Mouse (Mus musculus) monocyte, adult 59 days (primary cell): Measurements from ENCODE around the gene Blzf1. TPM values are rescaled to one million over a fixed set of nuclear protein-coding genes. Genes with fewer than 3 reads are reported as not detected.

Source experiments
- total RNA-seq, 2 experiments: library from RNA; stranded (reverse); gene quantifications; one replicate each; pipeline ENCODE4 v1.2.4; 2023

Blzf1 gene
- 10 to 100 TPM; 15.6 to 17.5 TPM for total RNA-seq

DNA sequence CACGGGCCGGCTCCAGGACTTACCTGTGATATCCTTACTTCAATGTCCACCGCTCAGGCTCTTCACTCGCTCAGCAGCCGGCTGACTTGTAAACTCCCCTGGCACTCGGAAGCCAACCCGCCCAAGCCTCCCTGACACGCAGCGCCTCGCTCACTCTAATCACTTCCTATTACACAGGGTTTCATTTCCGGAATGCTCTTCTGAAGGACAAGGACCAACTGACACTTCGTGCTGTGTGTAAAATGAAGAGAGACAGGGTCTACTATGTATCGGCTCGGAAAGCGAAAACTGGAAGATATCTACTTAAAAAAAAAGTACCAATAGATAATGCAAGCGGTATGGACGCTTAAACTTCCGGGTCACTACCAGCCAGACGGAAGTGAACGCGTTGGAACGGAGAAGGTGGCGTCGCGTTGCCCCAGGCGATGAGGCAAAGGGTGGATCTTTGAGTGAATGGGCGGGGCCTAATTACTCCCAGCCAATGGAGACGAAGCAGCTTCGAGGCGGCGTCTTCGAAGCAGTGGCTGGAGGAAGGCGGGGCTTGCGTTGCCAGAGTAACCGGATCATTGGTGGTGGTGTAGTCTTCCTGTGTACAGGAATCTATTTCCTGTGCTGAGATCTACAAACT is at the start of gene Blzf1:
Gene Blzf1, minus strand, starts transcription at position 366 of the 628 bp plus-strand sequence.

DNA sequence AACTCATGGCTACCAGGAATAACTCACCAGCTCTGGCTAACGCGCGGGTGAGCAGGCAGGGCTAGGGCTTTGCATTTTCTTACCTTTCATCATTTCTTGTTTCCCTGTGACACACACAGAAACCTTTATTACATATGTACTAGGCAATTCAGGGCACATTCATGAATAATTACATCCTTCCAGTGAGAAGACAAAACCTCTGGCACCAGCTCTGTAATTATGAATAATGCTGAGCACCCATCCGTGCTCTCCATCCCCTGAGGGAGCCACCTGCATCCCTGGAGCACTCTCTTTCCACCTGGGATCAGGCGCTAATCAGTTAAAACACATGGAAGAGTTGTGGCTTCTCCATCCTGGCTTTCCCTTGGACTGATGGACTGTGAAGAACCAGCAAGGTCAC is 3.5 kb downstream of the Blzf1 start, which contains the start of gene Nme7:
Gene Nme7, plus strand, starts transcription at position 301 of the 400 bp plus-strand sequence.

DNA sequence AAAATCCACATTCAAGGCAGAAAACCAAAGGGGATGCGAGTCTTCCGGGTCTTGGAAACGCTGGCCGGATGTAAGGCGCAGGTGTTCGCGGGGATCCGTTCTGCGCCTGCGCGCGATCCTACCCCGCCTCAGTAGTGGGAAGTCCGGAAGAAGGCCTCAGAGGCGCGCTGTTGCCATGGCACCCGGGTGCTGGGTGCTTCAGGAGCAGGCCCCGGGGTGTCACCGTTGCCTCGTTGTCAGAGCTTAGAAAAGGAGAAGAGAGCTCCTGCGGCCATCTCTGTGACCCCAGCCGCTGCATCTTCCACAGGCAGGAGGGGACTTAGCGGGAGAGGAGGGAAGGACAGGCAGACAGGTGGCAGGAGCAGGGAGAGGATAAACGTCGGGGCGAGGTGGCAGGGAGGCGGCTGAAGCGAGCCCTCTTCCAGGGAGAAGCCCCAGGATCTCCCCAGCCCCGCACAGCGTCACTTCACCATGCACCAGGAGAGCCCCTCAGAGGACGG is 31.8 kb downstream of the Blzf1 start, which contains the start of gene Ccdc181:
Gene Ccdc181, plus strand, starts transcription at position 131 of the 500 bp plus-strand sequence.

DNA sequence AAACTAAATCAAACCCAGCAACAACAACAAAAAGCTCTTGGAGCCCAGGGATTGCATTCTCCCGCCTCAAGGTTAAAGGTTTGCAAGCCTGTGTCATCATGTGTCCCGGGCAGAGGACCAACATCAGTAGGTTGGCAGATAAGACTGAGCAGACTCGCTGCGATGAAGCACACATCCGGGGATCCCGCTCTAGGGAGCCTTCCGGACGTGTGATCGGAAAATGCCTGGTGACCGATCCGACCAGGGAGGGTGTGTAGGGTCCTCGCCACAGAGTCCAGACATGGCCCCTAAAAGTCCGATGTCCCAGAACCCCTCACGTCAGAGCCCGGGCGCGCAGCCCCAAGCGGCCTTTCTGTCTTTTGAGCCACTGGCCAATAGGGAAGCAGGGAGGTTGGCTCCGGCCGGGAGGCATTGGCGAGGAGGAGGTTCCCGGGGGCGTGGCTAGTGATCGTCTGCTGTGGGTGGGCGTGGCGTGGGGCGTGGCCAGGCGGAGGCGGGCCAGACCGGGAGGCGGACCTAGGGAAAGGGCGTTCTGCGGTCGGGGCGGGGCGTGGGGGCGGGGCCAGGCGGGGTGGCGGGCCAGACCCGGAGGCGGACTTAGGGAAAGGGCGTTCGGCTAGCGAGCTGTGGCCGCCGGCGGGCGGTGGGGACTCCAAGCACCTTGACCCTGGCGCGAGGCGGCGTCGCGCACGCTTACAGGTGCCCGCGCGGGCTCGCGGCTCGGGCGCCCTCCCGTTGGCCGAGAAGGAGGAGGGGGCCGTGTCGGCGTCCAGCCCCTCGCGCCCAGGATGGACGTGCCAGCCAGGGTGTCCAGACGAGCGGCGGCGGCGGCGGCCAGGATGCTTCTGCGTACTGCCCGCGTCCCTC is 58.6 kb downstream of the Blzf1 start, which contains the start of gene Slc19a2:
Gene Slc19a2, plus strand, starts transcription at position 582 of the 867 bp plus-strand sequence.

Other genes with a start within 250 kb of the Blzf1 start
- 100 to 1,000 TPM in 1 of 2 experiments, 10 to 100 TPM in 1; 90.7 to 148 TPM for gene Sell, start 245.5 kb downstream of the Blzf1 start, total RNA-seq
- gene Selp, start 192.2 kb downstream of the Blzf1 start, total RNA-seq = 1 to 10 TPM; 1.0 to 4.0 TPM
- 10 to 100 TPM; 48.7 to 63.4 TPM for gene F5, start 155.7 kb downstream of the Blzf1 start, total RNA-seq
- gene Slc19a2, start 58.4 kb downstream of the Blzf1 start, total RNA-seq = 1 to 10 TPM; 5.9 to 6.8 TPM
- gene Ccdc181, start 31.9 kb downstream of the Blzf1 start, total RNA-seq = 1 to 10 TPM; 4.0 to 5.4 TPM
- gene Nme7, start 3.4 kb downstream of the Blzf1 start, total RNA-seq = 1 to 10 TPM; 4.3 to 7.7 TPM
- 1 to 10 TPM; 2.0 to 2.7 TPM for gene Atp1b1, start 150.9 kb upstream of the Blzf1 start, total RNA-seq